Mouse (Mus musculus): ENCODE measurements around the gene Fcamr.

- TF ChIP-seq EP300 (IDR thresholded peaks at IDR 0.05; ENCODE audit: low read length) (peak; percentile 76), E2F4 (IDR thresholded peaks at IDR 0.05; ENCODE audit: insufficient replicate concordance, low read depth, low read length) (no peak), NELFE (IDR thresholded peaks at IDR 0.05; ENCODE audit: low read depth, low read length) (no peak), USF1 (IDR thresholded peaks at IDR 0.05; ENCODE audit: low read depth, low read length) (no peak), CHD2 (IDR thresholded peaks at IDR 0.05; ENCODE audit: low read length) (0 out of 2 replicates have a peak, but pooled peaks have one; percentile 17)
Measured at GRCm38 (mm10) chr1:130789512-130790451, 10.9 kb upstream of the Fcamr start.
